Comparison of ENCODE assay signal across 8 mouse cellular contexts in the genomic region with DNA sequence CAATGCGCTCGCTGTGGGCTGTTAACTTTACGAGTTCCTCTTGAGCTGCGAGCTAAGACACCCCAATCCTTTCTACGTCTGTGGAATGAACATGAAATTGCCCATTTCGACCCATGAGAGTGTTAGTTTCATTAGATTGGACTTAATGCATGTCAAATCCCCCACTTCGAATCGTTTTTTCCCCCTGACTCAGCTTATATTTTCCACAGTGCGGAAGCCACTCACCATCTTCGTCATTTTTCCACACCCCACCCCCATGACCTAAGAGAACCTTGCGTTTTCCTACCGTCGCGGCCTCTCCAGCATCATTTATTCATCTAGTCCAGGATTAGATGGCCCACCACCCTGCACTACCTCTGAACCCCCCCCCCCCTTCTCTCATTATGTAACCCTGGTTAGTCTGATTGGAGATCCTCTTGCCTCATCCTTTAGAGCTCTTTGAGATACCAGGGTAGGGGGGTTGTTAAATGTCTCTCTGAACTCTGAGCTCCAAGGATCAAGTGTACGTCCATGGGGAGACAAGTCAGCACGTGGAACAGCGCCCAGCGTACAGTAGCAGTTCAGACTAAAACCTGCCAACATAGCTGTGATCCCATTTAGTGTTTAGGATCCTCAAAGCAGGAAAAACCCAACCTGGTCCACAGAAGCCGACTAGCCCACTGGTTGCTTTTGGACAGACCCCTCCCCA. TPM values are rescaled to one million over a fixed set of nuclear protein-coding genes. Genes with fewer than 3 reads are reported as not detected.
DNase-seq lines count a peak whose midpoint lies in the region; ATAC-seq and TF ChIP-seq lines count a peak whose summit lies in the region.

No protein-coding gene starts in this region.

- no peaks in the 10 kb centered on the region for H3K9me3 ChIP-seq in intestine, embryonic 16.5 days (ENCODE audit: control insufficient read depth, low read length)
- H3K9me3 ChIP-seq in midbrain, embryonic 12.5 days: no peaks in the 10 kb centered on the region

- TF ChIP-seq POLR2A in spleen, adult 2 months (IDR thresholded peaks at IDR 0.05; ENCODE audit: low read depth, low read length): no peak

- H3K27me3 ChIP-seq in spleen, adult 2 months (ENCODE audit: control insufficient read depth, insufficient read depth, low read length): no peaks in the 10 kb centered on the region
- no peaks in the 10 kb centered on the region for H3K27me3 ChIP-seq in intestine, embryonic 16.5 days (replicated peaks; ENCODE audit: control insufficient read depth, insufficient read depth, low read length)
- H3K27me3 ChIP-seq in midbrain, embryonic 12.5 days: no peaks in the 10 kb centered on the region

- DNase-seq in spleen, adult 2 months (ENCODE audit: low read depth in 1 of 2, low spot score in 2 of 2): no peak
- DNase-seq in spleen, adult 12 weeks (ENCODE audit: low spot score): no peak
- DNase-seq in cerebellum, adult 9-10 months: no peak
- DNase-seq in adrenal gland, adult 8-10 months: no peak
- DNase-seq in right cerebral cortex, postnatal 36 days (ENCODE audit: low spot score in 2 of 2): no peak

- WGBS in spleen, adult 2 months: 19% methylated on average over 19 of the region's 19 CpGs
- WGBS in intestine, embryonic 16.5 days: 15% methylated on average over 19 of the region's 19 CpGs
- 20% methylated on average over 19 of the region's 19 CpGs for WGBS in midbrain, embryonic 12.5 days

- no peaks in the 10 kb centered on the region for H3K36me3 ChIP-seq in spleen, adult 2 months (ENCODE audit: control insufficient read depth, insufficient read depth, low read length)
- no peaks in the 10 kb centered on the region for H3K36me3 ChIP-seq in intestine, embryonic 16.5 days (ENCODE audit: control insufficient read depth, insufficient read depth, low read length)
- H3K36me3 ChIP-seq in midbrain, embryonic 12.5 days: peaks cover 23% of the 10 kb centered on the region

- H3K9ac ChIP-seq in intestine, embryonic 16.5 days (ENCODE audit: low read depth, low read length): peak overlapping the region; percentile 76
- H3K9ac ChIP-seq in midbrain, embryonic 12.5 days (replicated peaks): peak overlapping the region; percentile 64

- H3K4me3 ChIP-seq in spleen, adult 2 months (ENCODE audit: extremely low read depth, insufficient read depth, insufficient read length): peak overlapping the region; percentile 64
- peak overlapping the region; percentile 66 for H3K4me3 ChIP-seq in intestine, embryonic 16.5 days (ENCODE audit: low read length)
- H3K4me3 ChIP-seq in midbrain, embryonic 12.5 days: peak overlapping the region; percentile 91

- 0 out of 2 replicates have a peak, but pooled peaks have one; percentile 1 for ATAC-seq in erythroid progenitor cell, adult 5-6 weeks (replicated peaks; ENCODE audit: low FRiP score, poor library complexity, severe bottlenecking)
- ATAC-seq in intestine, embryonic 16.5 days: peak; percentile 4; the same call in 1 of the 2 replicates
- ATAC-seq in midbrain, embryonic 12.5 days (ENCODE audit: low FRiP score, low read depth): no peak; the same call in 1 of the 2 replicates

- H3K27ac ChIP-seq in spleen, adult 2 months (ENCODE audit: insufficient read depth, low read length): peak overlapping the region; percentile 60
- H3K27ac ChIP-seq in intestine, embryonic 16.5 days (ENCODE audit: low read length): peak overlapping the region; percentile 74
- peak overlapping the region; percentile 81 for H3K27ac ChIP-seq in midbrain, embryonic 12.5 days (replicated peaks)

- peaks cover 2% of the 10 kb centered on the region; the same call in 1 of the 2 replicates for H3K4me1 ChIP-seq in spleen, adult 2 months (ENCODE audit: control insufficient read depth, insufficient read depth, insufficient read length)
- H3K4me1 ChIP-seq in intestine, embryonic 16.5 days (ENCODE audit: control insufficient read depth, insufficient read depth, low read length): peaks cover 13% of the 10 kb centered on the region
- H3K4me1 ChIP-seq in midbrain, embryonic 12.5 days: peaks cover 28% of the 10 kb centered on the region

- H3K4me2 ChIP-seq in intestine, embryonic 16.5 days (ENCODE audit: low read depth, low read length): peak overlapping the region; percentile 76
- peak overlapping the region; percentile 61 for H3K4me2 ChIP-seq in midbrain, embryonic 12.5 days (replicated peaks)

- no peak for TF ChIP-seq CTCF in spleen, adult 2 months (IDR thresholded peaks at IDR 0.05; ENCODE audit: extremely low read depth, insufficient read depth, insufficient read length, insufficient replicate concordance)

RNA-seq across cellular contexts. Expression of gene Zswim4, which starts 0.8 kb away (rescaled TPM):
- polyA plus RNA-seq in spleen, adult 2 months (2012; rRNA removed): 11.3 and 17.5 TPM in 2 replicates
- total RNA-seq in erythroid progenitor cell, adult 5-6 weeks (2015; ENCODE audit: low replicate concordance): 1.7 and 2.2 TPM in 2 replicates
- total RNA-seq in erythroid progenitor cell, adult 5-6 weeks (2017; ENCODE audit: low replicate concordance): 1.9 and 2.6 TPM in 2 replicates
- polyA plus RNA-seq in intestine, embryonic 16.5 days (2015; fragmentation: Nextera tagmentation; extraction: Ambion mirVana): 7.1 and 7.7 TPM in 2 replicates
- polyA plus RNA-seq in midbrain, embryonic 12.5 days (2016; fragmentation: Nextera tagmentation; extraction: Ambion mirVana): 55.3 and 55.7 TPM in 2 replicates
- 10 to 100 TPM; 36.2 to 53.9 (median 48.0) TPM for total RNA-seq in adrenal gland, adult 8-10 months (2022)

RNA-seq across cellular contexts. Expression of gene D8Ertd738e, which starts 11.8 kb away (rescaled TPM):
- 68.3 and 88.3 TPM in 2 replicates for polyA plus RNA-seq in spleen, adult 2 months (2012; rRNA removed)
- 57.3 and 58.3 TPM in 2 replicates for total RNA-seq in erythroid progenitor cell, adult 5-6 weeks (2015; ENCODE audit: low replicate concordance)
- total RNA-seq in erythroid progenitor cell, adult 5-6 weeks (2017; ENCODE audit: low replicate concordance): 39.9 and 46.1 TPM in 2 replicates
- 292 and 296 TPM in 2 replicates for polyA plus RNA-seq in intestine, embryonic 16.5 days (2015; fragmentation: Nextera tagmentation; extraction: Ambion mirVana)
- polyA plus RNA-seq in midbrain, embryonic 12.5 days (2016; fragmentation: Nextera tagmentation; extraction: Ambion mirVana): 268 TPM in 2 replicates
- 100 to 1,000 TPM; 171 to 296 (median 225) TPM for total RNA-seq in adrenal gland, adult 8-10 months (2022)

RNA-seq across cellular contexts. Expression of gene Mri1, which starts 19.4 kb away (rescaled TPM):
- 59.5 and 104 TPM in 2 replicates for polyA plus RNA-seq in spleen, adult 2 months (2012; rRNA removed)
- total RNA-seq in erythroid progenitor cell, adult 5-6 weeks (2015; ENCODE audit: low replicate concordance): 6.7 and 7.2 TPM in 2 replicates
- total RNA-seq in erythroid progenitor cell, adult 5-6 weeks (2017; ENCODE audit: low replicate concordance): 3.6 and 4.8 TPM in 2 replicates
- polyA plus RNA-seq in intestine, embryonic 16.5 days (2015; fragmentation: Nextera tagmentation; extraction: Ambion mirVana): 76.0 and 77.1 TPM in 2 replicates
- polyA plus RNA-seq in midbrain, embryonic 12.5 days (2016; fragmentation: Nextera tagmentation; extraction: Ambion mirVana): 61.0 and 63.6 TPM in 2 replicates
- total RNA-seq in adrenal gland, adult 8-10 months (2022): 10 to 100 TPM; 26.9 to 52.8 (median 51.6) TPM

RNA-seq across cellular contexts. Expression of gene Ccdc130, which starts 32.5 kb away (rescaled TPM):
- polyA plus RNA-seq in spleen, adult 2 months (2012; rRNA removed): 26.0 and 27.1 TPM in 2 replicates
- total RNA-seq in erythroid progenitor cell, adult 5-6 weeks (2015; ENCODE audit: low replicate concordance): 12.6 and 15.9 TPM in 2 replicates
- total RNA-seq in erythroid progenitor cell, adult 5-6 weeks (2017; ENCODE audit: low replicate concordance): 3.3 and 24.4 TPM in 2 replicates
- 13.5 and 16.3 TPM in 2 replicates for polyA plus RNA-seq in intestine, embryonic 16.5 days (2015; fragmentation: Nextera tagmentation; extraction: Ambion mirVana)
- 24.3 and 25.1 TPM in 2 replicates for polyA plus RNA-seq in midbrain, embryonic 12.5 days (2016; fragmentation: Nextera tagmentation; extraction: Ambion mirVana)
- total RNA-seq in adrenal gland, adult 8-10 months (2022): 10 to 100 TPM; 21.5 to 27.7 (median 24.6) TPM

RNA-seq across cellular contexts. Expression of gene Nanos3, which starts 52.7 kb away (rescaled TPM):
- 1.2 TPM in 1 of 2 replicates, not detected in the other for polyA plus RNA-seq in spleen, adult 2 months (2012; rRNA removed)
- not detected in 2 replicates for total RNA-seq in erythroid progenitor cell, adult 5-6 weeks (2015; ENCODE audit: low replicate concordance)
- total RNA-seq in erythroid progenitor cell, adult 5-6 weeks (2017; ENCODE audit: low replicate concordance): not detected in 2 replicates
- polyA plus RNA-seq in intestine, embryonic 16.5 days (2015; fragmentation: Nextera tagmentation; extraction: Ambion mirVana): 0.89 and 1.3 TPM in 2 replicates
- polyA plus RNA-seq in midbrain, embryonic 12.5 days (2016; fragmentation: Nextera tagmentation; extraction: Ambion mirVana): 4.5 and 8.3 TPM in 2 replicates
- 1 to 10 TPM in 2 of 4 experiments, under 1 TPM in 2; 0.75 to 2.9 (median 1.2) TPM for total RNA-seq in adrenal gland, adult 8-10 months (2022)
